Mouse (Mus musculus) 416B (cell line): ENCODE results near the gene Psg18.
"Not testable (repeated sequence)": the region's sequence is repeated elsewhere in the genome, so short reads cannot be mapped to it uniquely, and the experiment has no call there.

Source experiments
- DNase-seq: peaks from one replicate; pipeline ENCODE4 v3.0.0; 2011; ENCODE audit warnings: low read depth

Psg18 gene

DNA sequence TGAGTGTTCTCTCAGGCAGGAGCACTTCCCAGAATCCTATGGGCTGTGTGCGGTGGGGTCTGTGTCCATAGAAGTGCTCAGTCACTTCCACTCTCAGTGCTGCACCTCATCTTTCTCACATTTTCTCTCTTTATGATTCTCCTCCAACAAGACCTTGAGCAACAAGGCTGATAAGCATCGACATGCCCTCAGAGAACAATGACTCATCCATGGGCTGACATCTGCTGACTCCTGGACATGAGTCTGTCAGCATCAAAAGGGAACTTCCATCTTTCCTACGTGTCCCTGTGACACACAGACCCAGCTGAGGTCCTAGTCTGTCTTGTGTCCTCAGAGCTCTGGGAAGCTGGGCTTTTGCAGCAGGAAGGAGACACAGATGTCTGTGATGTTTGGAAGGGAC lies at the start of gene Psg18:
Gene Psg18 (minus strand): TSS at position 101 of the 400 bp plus-strand sequence.
- DNase-seq, result peak; percentile 5

DNA sequence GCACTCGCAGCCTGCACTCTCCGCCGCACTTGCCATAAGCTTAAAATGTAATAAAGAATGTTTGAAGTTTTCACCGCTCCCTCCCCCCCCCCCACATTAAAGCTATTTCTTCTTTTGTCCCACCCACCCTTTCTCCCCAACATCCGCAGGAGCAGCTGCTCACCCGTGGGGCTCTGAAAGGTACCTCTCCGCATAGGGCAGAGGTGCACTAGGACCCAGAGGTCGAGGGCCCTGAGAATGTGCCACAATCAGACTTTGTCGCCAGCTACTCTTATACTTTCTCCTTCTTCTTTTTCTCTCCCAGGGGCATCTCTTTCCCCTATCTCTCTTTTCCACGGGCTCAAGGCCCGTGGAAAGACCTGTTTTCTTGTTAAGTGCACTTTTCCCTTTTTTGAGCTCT lies 48.6 kb upstream of the Psg18 start:
- DNase-seq, result no peak

DNA sequence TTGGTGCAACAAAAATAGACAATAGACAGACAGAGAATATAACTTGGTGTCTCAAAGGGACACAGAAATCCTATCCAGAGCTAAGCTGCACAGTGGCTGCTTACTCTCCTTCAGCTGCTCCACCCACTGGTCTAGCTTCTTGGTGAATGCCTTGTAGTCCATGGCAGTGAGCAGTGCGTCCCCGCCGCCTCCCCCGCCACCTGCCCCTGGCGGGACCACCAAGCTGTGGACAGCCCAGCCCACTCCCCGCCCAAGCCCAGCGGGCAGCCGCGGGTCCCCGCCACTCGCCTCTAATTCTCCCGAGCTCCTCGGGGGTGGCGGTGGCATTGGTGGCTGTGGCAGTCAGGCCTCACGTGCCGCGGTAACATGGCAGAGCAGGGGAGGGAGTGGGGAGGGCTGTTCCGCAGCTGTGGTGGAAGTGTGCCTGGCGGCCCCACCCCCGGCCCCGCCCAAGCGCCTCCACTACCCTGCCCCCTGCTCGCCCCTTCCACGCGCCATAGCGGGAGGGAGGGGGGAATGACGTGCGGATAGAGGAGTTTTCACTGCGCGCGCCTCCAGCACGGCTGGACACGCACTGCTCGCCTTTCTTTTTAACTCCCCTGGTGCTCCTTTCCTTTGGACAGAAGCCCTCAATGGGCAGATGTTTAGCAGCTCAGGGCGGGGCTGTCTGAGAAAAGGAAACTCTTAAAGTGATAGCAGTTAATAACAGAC lies 47.9 kb upstream of the Psg18 start:
- no peak for DNase-seq

DNA sequence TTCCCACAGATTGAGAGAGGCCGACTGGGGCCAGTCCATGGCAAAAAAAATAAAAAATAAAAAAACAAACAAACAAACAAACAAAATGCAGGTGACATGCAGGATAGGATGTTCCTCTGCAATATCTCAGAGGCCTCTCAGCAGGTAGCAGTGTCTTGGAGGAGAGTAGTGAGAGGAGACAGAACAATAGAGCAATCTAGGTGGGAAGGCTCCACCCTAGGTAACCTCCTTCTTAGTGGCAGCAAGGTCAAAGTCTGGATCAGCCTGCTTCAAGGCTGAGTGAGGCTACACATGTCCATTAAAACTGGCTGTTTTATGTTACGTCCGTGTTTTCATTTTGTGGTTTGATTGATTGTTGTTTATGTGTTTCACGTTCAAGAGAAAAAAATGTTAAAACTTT lies 36.7 kb upstream of the Psg18 start:
- not testable (repeated sequence) for DNase-seq

DNA sequence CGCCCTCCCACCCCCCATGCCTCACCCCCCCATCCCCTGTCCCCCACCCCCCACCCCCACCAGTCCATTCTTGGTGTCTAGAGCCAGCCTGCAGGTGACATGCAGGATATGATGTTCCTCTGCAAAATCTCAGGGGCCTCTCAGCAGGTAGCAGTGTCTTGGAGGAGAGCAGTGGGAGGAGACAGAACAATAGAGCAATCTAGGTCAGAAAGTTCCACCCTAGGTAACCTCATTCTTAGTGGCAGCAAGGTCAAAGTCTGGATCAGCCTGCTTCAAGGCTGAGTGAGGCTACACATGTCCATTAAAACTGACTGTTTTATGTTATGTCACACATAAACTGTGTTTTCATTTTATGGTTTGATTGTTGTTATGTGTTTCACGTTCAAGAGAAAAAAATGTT lies 23.5 kb upstream of the Psg18 start:
- no peak for DNase-seq

DNA sequence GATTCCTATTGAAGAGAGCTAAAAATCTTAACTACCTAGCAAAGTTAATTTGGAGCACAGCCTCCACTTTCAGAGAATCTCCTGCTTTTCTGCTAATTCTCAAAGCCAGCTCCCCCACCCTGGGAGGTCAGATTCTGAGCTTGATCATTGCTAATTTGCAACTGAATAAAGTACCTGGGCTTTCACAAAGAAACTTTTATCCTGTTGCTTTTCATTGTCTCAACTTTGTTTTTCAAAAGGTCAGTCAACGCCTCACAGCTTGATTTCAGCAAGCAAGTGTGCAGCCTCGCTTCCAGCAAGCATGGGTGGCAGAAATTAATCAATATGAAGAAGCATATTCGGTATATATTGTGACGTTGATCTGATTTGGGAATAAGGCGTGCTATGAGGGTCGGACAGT lies 19.4 kb downstream of the Psg18 start:
- DNase-seq, result not testable (repeated sequence)
